In genomic region chr6:87499791-87500190, GRCm38 (mm10) we compare ENCODE assay signal across 22 mouse cellular contexts. TPM values are rescaled to one million over a fixed set of nuclear protein-coding genes. Genes with fewer than 3 reads are reported as not detected.
DNase-seq lines count a peak whose midpoint lies in the region; ATAC-seq and TF ChIP-seq lines count a peak whose summit lies in the region.
"Had no signal": no experiment of that assay in that cellular context is flagged by ENCODE, and none has a peak within 500 bp of the region (broad histone marks: within the 10 kb centered on the region; RNA-seq: fewer than 3 reads in every experiment).

No protein-coding gene starts in this region.

- H3K27me3 ChIP-seq in heart, embryonic 12.5 days (replicated peaks) = peaks cover 18% of the 10 kb centered on the region; the same call in 1 of the 2 replicates
- H3K27me3 ChIP-seq in MEL (ENCODE audit: control insufficient read depth in 1 of 2, insufficient read depth in 2 of 2, low read length in 2 of 2) = no peaks in the 10 kb centered on the region
- H3K27me3 ChIP-seq: embryonic facial prominence, embryonic 15.5 days; limb, embryonic 13.5 days; lung, embryonic 15.5 days; midbrain, embryonic 12.5 days had no signal

- H3K4me2 ChIP-seq in heart, embryonic 12.5 days = no peak overlapping the region
- H3K4me2 ChIP-seq: embryonic facial prominence, embryonic 15.5 days; heart, embryonic 13.5 days; limb, embryonic 13.5 days; lung, embryonic 15.5 days; midbrain, embryonic 12.5 days had no signal

- no peaks in the 10 kb centered on the region; the same call in 1 of the 2 replicates for H3K4me1 ChIP-seq in heart, embryonic 12.5 days (replicated peaks)
- peaks cover 7% of the 10 kb centered on the region for H3K4me1 ChIP-seq in lung, adult 2 months (ENCODE audit: control insufficient read depth, insufficient read depth, low read length)
- H3K4me1 ChIP-seq in MEL (ENCODE audit: control insufficient read depth in 1 of 2, insufficient read depth in 2 of 2, low read length in 2 of 2) = peaks cover 4 to 19% of the 10 kb centered on the region in 2 experiments
- H3K4me1 ChIP-seq: lung, embryonic 15.5 days had no signal

- no peaks in the 10 kb centered on the region for H3K79me2 ChIP-seq in MEL (ENCODE audit: control insufficient read depth, insufficient read depth, low read length, poor library complexity)

- no peak overlapping the region for H3K27ac ChIP-seq in heart, embryonic 12.5 days (ENCODE audit: poor library complexity, severe bottlenecking)
- H3K27ac ChIP-seq in MEL (ENCODE audit: control insufficient read depth, low read depth, low read length) = 0 out of 2 replicates have a peak overlapping the region, but pooled peaks have one; percentile 7
- H3K27ac ChIP-seq: embryonic facial prominence, embryonic 15.5 days; heart, embryonic 13.5 days; layer of hippocampus, adult 2 months; limb, embryonic 13.5 days; lung, embryonic 15.5 days; midbrain, embryonic 12.5 days had no signal

- TF ChIP-seq RAD21 in MEL (IDR thresholded peaks at IDR 0.05; ENCODE audit: low read depth, low read length) = no peak

- TF ChIP-seq EP300 in MEL (IDR thresholded peaks at IDR 0.05; ENCODE audit: low read depth in 1 of 2, low read length in 2 of 2) = no peak

- ATAC-seq in heart, embryonic 12.5 days (ENCODE audit: insufficient number of reproducible peaks, low FRiP score) = no peak
- ATAC-seq in monocyte, adult 5-6 weeks (replicated peaks; ENCODE audit: insufficient number of reproducible peaks, low FRiP score, low TSS enrichment, poor library complexity, severe bottlenecking) = peak; percentile 16; the same call in 1 of the 2 replicates
- ATAC-seq: forebrain, embryonic 14.5 days; hindbrain, embryonic 16.5 days; intestine, postnatal 0 days had no signal

- H3K4me3 ChIP-seq in heart, embryonic 12.5 days = no peak overlapping the region
- no peak overlapping the region for H3K4me3 ChIP-seq in lung, adult 2 months (replicated peaks; ENCODE audit: extremely low read depth, low read depth, low read length)
- H3K4me3 ChIP-seq in MEL (ENCODE audit: control insufficient read depth in 1 of 2, insufficient read depth in 1 of 2, low read depth in 2 of 2, low read length in 2 of 2) = no peak overlapping the region
- H3K4me3 ChIP-seq: embryonic facial prominence, embryonic 15.5 days; heart, embryonic 13.5 days; layer of hippocampus, adult 2 months; limb, embryonic 13.5 days; lung, embryonic 15.5 days; midbrain, embryonic 12.5 days had no signal

- H3K9me3 ChIP-seq in heart, embryonic 12.5 days (replicated peaks) = no peaks in the 10 kb centered on the region
- H3K9me3 ChIP-seq in MEL (replicated peaks; ENCODE audit: insufficient read depth, low read length) = no peaks in the 10 kb centered on the region
- H3K9me3 ChIP-seq: embryonic facial prominence, embryonic 15.5 days; G1E; heart, embryonic 13.5 days; limb, embryonic 13.5 days; lung, embryonic 15.5 days; midbrain, embryonic 12.5 days had no signal

- TF ChIP-seq POLR2A in lung, adult 2 months (IDR thresholded peaks at IDR 0.05; ENCODE audit: borderline replicate concordance, extremely low read depth, low read depth, low read length) = no peak
- TF ChIP-seq POLR2A in MEL (IDR thresholded peaks at IDR 0.05; ENCODE audit: control insufficient read depth in 1 of 2, insufficient read depth in 1 of 2, low read depth in 1 of 2, low read length in 2 of 2, poor library complexity in 1 of 2) = no peak

- peak; percentile 95 for DNase-seq in heart, adult 11 months
- DNase-seq in lung, postnatal 36 days = peak; percentile 26
- no peak for DNase-seq in lung, adult 2 months
- no peak for DNase-seq in MEL (ENCODE audit: low read depth, low spot score)
- DNase-seq in heart, postnatal 36 days = no peak
- DNase-seq: cerebellum, postnatal 10 days; heart, postnatal 4 days; kidney, postnatal 10 days; thymus, postnatal 36 days had no signal

- H3K9ac ChIP-seq in heart, embryonic 12.5 days = no peak overlapping the region
- H3K9ac ChIP-seq in MEL (ENCODE audit: control insufficient read depth, low read depth, low read length, poor library complexity, severe bottlenecking) = no peak overlapping the region
- H3K9ac ChIP-seq: embryonic facial prominence, embryonic 15.5 days; heart, embryonic 13.5 days; limb, embryonic 13.5 days; lung, embryonic 15.5 days; midbrain, embryonic 12.5 days had no signal

- WGBS in heart, embryonic 12.5 days = 63% methylated on average over 6 of the region's 6 CpGs
- 37% methylated on average over 6 of the region's 6 CpGs for WGBS in lung, adult 2 months

- H3K36me3 ChIP-seq in heart, embryonic 12.5 days = no peaks in the 10 kb centered on the region
- peaks cover 0 to 15% of the 10 kb centered on the region in 2 experiments; a peak in 2 of 4 replicates for H3K36me3 ChIP-seq in MEL (ENCODE audit: control insufficient read depth in 1 of 2, insufficient read depth in 2 of 2, low read length in 2 of 2)
- H3K36me3 ChIP-seq: embryonic facial prominence, embryonic 15.5 days; G1E; heart, embryonic 13.5 days; limb, embryonic 13.5 days; lung, embryonic 15.5 days; midbrain, embryonic 12.5 days had no signal

- no peak for TF ChIP-seq CTCF in lung, adult 2 months (IDR thresholded peaks at IDR 0.05; ENCODE audit: insufficient read depth, low read length)
- no peak for TF ChIP-seq CTCF in MEL (IDR thresholded peaks at IDR 0.05 in 2 of 3, conservative IDR thresholded peaks at IDR 0.05 in 1 of 3; ENCODE audit: control insufficient read depth in 1 of 3, insufficient read depth in 1 of 3, low read depth in 2 of 3, low read length in 3 of 3, poor library complexity in 1 of 3, severe bottlenecking in 1 of 3)

- intact Hi-C loops in heart, postnatal 36 days (cut with DNase I) = no loop called here

TF ChIP-seq in MEL, 35 proteins besides CTCF, POLR2A, EP300 and RAD21:
- TF ChIP-seq MEF2A (IDR thresholded peaks at IDR 0.05; ENCODE audit: extremely low read depth, insufficient replicate concordance, low read depth, low read length, poor library complexity, severe bottlenecking) (no peak), ETS1 (IDR thresholded peaks at IDR 0.05; ENCODE audit: low read depth, low read length) (no peak), E2F4 (IDR thresholded peaks at IDR 0.05; ENCODE audit: borderline replicate concordance, low read depth, low read length) (no peak), SMC3 (IDR thresholded peaks at IDR 0.05; ENCODE audit: low read depth, low read length) (no peak)

RNA-seq across cellular contexts. Expression of gene Arhgap25, which starts 33.3 kb away (rescaled TPM):
- polyA plus RNA-seq in heart, embryonic 12.5 days (2016; fragmentation: Nextera tagmentation; extraction: Ambion mirVana) = 2.1 and 2.5 TPM in 2 replicates
- polyA plus RNA-seq in lung, adult 2 months (2012; rRNA removed) = 4.5 and 6.6 TPM in 2 replicates
- total RNA-seq in MEL (2012; rRNA removed) = 3.4 and 3.5 TPM in 2 replicates
- polyA plus RNA-seq in MEL (2012; ENCODE audit: insufficient read depth in 1 of 2, insufficient read length in 2 of 2, low read depth in 1 of 2, low replicate concordance in 2 of 2, missing spikeins in 1 of 2) = 1 to 10 TPM in 1 of 2 experiments, not detected in 1; 5.2 TPM
- total RNA-seq in monocyte, adult 5-6 weeks (2017) = 138 to 220 TPM (median 146 TPM) in 3 replicates
- total RNA-seq in heart, postnatal 36 days (2021) = 1 to 10 TPM; 3.0 to 3.7 TPM
- polyA plus RNA-seq: C2C12 had no signal

Comparison
In these comparisons a context has a peak if more than half of its experiments do, and no peak if none do; other contexts are left out.
1. DNase-seq: peak in heart, adult 11 months (single experiment) and lung, postnatal 36 days (single experiment); none in lung, adult 2 months (single experiment), MEL (single experiment) and heart, postnatal 36 days (0 of 2).
2. RNA of gene Arhgap25, which starts 33.3 kb away (total RNA-seq): 138 to 220 TPM in monocyte, adult 5-6 weeks; 3.0 to 3.7 TPM in heart, postnatal 36 days and 3.4 to 3.5 TPM in MEL; every median in the first group is over 10 times any median in the second.